Mouse (Mus musculus) erythroblast, embryonic 14.5 days (primary cell): ENCODE results near the gene Ext2.

Experiments used
- GATA1 ChIP-seq: IDR thresholded peaks from 2 replicates; pipeline ENCODE4 v1.6.1; 2012; ENCODE audit warnings: low read length, inconsistent platforms, mixed read lengths
- TAL1 ChIP-seq: IDR thresholded peaks from 3 replicates; pipeline ENCODE4 v1.6.1; 2012; ENCODE audit warnings: low read length, inconsistent platforms, mixed read lengths

DNA sequence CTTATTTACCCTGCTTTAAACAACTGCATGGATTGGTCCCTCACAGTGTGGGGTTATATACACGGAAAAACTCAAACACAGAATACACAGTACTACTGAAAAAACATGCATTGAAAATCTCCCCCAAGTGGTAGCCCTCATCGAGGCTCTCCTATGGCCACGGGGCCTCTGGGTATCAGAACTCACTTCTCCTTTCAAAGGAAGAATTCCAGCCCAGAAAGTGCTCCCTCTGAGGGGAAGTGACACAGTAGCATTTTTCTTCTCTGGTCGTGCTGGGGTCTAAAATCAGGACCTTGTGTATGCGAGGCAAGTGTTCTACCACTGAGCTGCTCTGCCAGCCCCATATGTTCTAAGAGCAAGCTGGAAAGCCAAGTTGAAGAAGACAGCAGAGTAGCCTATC, 39.7 kb downstream of the Ext2 start:
- TF ChIP-seq TAL1 (no peak), GATA1 (no peak)
